Mouse (Mus musculus) neutrophil, adult 5-6 weeks (primary cell): ENCODE measurements around the gene Tpgs1. TPM values are rescaled to one million over a fixed set of nuclear protein-coding genes. Genes with fewer than 3 reads are reported as not detected.

Source experiments
- ATAC-seq: fragments of 151-379, 151-347 bp; 2 replicates; pipeline ENCODE4 v1.8.0; 2017; ENCODE audit warnings: mild to moderate bottlenecking, moderate TSS enrichment; ENCODE audit not compliant: insufficient number of reproducible peaks, poor library complexity, low FRiP score, severe bottlenecking; ENCODE audit errors: extremely low read depth
- total RNA-seq: library from RNA; stranded (forward); fragments of 200-1000 nt; gene quantifications from 2 replicates; pipeline ENCODE4 v1.2.3, GENCODE M21; 2017

The Tpgs1 gene
- total RNA-seq, 1 experiment from 2014 or later = 16.1 TPM

- ATAC-seq = no peak
Measured at GRCm38 (mm10) chr10:79665051-79665450, 4.1 kb upstream of the Tpgs1 start.

GRCm38 (mm10) chr10:79666493-79666892, 2.7 kb upstream of the Tpgs1 start:
- no peak for ATAC-seq

- ATAC-seq = no peak
Measured at GRCm38 (mm10) chr10:79668076-79668475, 1.1 kb upstream of the Tpgs1 start.

DNA sequence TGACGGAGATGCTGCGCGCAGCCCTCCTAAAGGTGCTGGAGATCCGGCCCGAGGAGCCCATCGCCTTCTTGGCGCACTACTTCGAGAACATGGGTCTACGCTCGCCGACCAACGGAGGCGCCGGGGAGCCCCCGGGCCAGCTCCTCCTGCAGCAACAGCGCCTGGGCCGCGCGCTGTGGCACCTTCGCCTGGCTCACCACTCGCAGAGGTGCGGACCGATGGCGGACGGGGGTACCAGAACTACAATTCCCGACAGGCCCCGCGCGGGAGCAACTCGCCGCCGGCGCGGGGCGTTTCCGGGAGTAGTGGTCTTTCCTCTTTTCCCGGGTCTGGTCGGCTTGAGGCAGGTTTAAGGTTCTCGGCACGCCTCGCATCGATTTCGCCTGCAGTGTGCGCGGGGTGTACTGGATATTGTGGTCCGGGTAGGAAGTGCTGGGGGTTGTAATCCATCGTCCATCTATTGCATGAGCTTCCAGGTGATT, 448 bp downstream of the Tpgs1 start:
- ATAC-seq = no peak

DNA sequence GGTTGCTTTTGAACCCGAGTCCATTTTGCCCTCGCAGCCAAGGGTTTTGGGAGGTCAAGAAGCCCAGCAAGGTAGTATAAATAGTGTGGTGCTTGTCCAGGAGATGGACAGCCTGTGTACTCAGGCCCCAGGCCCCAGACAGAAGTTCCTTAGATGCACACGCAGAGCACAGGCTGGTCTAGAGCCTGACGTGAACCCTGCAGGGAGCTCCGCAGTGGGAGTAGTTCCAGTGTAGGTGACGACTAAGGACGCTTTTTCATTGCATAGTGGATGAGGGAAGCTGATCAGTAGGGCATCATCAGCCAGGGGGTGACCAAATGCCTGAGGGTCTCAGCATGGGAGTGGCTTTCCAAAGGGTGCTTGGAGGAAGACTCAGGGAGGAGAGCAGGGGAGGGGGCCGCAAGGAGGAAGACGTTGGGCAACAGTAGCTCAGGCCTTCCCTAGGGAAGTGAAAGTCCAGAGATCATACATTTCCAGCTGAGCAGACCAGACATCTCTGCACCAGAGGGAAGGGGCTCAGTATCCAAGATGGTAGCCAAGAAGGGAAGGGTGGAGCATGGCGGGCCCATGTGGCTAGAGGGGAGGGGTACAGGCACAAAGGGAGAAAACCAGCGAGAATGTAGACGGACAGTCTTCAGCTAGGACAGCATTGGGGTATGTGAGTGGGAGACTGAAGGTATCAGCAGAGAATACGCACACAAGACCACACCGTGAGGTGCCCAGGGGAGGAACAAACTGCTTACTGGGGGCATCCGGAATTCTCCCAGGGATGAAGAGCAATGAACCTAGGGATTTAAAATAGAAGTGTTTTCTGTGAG, 1.1 kb downstream of the Tpgs1 start:
- no peak for ATAC-seq

DNA sequence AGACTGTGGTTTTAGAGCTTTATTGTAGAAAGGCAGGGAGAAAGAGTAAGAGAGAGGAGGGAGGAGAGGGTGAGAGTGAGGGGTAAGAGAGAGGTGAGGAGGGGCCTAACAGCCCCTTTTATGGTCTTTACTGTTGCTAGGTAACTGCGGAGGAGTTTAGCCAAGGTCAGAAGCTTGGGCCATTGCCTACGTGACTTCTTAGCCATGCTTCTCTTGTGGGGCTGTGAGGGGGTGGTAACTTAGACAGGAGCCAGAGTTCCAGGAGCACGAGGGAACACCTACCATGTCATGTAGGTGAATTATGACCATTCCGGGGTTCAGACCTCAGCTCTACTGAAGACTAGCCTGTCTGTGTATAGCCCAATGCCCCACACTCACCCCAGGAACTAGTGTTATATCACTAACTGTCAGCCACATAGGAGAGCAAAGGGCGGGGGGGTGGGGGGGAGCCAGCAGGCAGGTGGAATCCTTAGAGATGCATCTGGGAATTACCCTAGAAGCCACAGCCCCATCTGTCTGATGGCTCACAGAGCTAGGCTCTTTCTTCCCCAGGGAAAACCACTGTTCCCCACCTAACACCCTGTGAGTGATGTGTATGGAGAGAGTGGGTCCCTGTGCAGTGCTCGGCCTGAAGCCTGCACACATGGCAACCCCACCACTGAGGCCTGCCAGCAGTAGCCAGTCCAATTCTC, 2.4 kb downstream of the Tpgs1 start:
- no peak for ATAC-seq

DNA sequence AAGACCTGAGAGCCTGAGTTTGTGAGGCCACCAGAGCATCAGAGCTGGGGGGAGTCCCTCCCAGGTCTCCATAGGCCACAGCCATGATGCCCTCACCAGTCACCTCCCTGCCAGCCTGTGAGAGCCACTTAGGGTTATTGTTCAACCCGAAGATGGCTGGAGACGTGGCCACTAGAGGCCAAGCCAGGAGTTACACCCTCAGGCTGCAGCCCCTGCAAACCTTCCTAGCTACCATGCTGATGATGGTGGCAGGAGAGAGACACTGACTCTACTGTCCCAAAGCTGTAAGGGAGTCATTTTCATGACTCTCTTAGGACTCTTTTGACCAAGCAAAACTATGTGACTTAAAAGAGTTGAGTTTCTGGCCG, 2.9 kb downstream of the Tpgs1 start:
- ATAC-seq = no peak

DNA sequence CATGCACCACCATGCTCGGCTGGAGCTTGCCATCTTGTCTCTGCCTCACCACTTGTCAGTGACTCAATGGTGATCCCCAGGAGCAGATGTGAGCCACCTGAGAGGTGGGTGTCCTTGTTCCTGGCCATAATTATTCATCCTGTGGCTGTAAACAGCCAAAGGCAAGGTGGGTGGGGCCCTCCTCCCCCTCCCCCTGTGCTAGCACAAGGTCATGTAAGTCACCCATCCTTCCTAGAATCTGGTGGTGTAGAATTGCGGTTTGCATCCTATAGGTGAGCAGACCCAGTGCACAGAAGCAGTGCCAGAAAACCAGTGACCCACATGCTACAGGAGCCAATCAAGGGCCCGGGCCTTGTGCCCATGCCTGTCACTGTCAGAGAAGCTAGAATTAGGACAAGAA, 3.9 kb downstream of the Tpgs1 start:
- ATAC-seq = no peak

- ATAC-seq = no peak
Measured at GRCm38 (mm10) chr10:79675346-79676035, 6.3 kb downstream of the Tpgs1 start.

DNA sequence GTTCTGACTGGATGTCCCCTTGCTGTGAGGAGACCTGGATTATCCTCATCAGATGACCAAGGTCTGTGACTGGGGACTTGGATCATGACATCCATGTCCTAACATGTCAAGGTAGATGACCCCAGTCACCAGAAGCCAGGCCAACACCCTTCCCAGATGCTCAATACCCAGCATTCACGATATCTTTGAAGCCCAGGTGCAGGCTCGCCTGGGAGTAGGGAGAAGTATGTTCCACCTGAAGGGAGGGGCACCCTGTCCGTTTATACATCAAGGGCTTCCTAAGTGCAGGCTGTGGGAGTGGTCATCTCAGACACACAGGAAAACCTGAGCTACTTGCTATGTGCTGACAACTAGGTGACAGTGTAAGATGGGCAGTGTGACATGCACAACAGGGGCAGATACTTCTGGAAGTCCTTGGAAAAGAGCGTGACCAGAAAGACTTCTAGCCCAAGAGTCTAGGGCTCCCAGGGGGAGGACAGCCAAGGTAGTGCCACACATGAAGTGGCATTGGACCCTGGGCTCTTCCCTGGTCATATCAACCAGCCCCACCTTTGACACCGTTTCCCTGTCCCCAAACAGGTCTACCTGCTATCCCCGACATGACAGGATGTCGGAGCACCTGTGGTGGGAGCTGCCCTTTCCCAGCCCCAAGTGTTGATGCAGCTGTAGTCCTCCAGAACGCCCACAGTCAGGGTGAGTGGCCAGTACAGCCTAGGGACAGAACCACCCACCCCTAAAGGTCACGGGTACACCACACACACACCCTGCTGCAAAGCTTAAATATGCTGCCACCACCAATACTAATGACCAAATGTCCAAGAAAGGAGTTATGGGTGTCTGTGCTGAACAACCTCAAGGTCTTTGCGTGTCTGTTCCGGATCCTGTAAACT, 11.7 kb downstream of the Tpgs1 start:
- ATAC-seq = peak; percentile 0; the same call in 1 of the 2 replicates

DNA sequence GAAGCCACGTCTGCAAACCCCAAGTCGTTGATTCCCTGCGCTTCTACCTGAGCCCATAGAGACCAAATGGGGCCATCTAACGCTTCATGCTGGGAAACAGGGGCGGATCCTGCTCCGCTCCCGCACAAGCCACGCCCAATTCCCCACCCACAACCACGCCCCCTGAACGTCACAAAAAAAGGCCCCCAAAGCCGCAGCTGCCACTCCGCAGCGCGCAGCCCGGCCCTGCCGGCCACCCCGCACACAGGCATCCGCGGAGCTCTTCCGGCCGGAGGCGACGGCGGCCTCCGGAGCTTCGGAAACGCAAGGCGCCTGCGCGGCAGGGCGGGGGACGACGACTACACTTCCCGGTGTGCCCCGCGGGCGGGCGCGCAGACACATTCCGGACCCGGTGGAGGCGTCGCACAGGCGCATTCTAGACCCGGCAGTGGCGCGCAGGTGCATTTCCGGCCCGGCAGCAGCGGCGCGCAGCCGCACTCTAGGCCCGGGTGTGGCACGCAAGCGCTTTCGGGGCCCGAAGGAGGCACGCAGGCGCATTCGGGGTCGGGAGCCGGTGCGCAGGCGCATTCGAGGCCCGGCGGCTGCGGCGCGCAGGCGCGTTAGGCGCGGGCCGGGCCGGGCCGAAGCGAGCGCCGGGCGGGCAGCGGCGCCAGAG, 12.5 kb downstream of the Tpgs1 start, which contains the start of gene Cdc34:
Gene Cdc34 (plus strand): TSS at position 605 of the 655 bp plus-strand sequence.
- ATAC-seq = peak; percentile 84

- ATAC-seq = no peak
Measured at GRCm38 (mm10) chr10:79682551-79682915, 13.4 kb downstream of the Tpgs1 start.

DNA sequence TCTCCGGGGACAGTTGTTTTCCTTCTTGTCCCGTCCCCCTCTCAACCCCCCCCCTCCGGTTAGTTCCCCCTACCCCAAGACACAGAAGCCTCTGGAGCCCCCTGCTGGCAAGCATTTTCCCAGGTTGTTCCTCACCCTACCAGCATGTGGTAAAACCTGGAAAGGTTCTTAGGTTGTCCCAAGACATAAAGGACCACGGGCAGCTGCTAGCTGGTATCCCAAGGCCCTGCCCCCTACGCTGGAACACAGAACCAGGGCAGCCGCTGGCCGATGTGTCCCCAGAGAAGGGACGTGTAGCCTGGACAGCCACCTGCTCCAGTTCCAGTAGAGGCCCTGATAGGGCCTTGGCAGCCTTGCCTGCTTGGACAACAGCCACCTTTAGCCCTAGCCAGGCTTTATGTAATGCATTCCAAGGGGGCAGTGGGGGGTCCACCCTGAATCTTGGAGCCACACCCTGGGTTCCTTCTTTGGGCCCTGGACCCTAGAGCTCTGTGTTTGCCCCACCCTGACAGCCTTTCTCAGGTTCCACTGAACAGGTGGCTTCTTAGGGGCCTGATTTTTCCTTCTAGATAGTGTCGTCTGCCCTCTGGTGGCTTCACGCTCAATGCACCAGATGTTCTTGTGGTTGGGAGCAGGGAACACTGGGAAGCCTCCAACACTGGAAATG, 13.9 kb downstream of the Tpgs1 start:
- ATAC-seq = no peak

DNA sequence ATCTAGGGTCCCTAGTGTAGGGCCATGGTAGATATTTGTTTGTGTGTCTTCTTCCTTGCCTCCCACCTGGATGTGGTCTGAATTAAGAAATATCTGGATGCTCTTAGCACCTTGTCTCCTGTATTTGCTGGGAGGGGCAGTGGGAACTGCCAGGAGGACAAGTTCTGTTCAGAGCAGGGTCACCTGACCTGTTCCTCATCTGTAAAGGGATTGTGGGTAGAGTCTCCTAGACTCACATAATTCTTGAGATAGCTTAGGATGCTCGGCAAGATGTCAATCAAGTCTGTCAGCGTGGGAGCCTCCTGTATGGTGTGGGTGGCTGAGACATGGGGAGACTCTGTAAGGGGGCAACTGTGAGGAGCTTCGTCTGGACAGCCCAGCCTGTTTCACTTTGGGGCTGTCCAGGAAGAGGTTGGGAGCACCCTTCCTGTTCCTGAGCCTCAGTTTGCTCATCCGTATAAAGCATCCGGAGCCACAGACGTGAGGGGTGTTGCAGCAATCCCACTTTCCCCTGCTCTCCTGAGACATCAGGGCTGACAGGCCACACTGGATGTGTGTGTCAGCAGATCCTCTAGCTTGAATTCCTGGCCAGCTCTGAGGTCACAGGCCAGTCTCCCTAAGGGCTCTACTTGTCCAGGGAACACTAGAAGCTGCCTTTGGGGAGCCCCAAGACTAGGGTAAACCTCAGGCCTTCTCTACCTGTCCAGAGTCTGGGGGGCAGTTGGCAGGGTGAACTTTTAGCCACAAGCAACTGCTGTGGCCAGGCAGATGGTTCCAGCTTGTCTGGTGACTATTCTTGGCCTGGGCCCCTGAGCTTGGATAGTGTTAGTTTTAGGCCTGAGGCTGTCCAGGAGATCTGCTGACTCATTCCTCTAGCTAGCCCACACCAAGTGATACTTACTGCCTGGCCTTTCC, 14.8 kb downstream of the Tpgs1 start:
- no peak for ATAC-seq

DNA sequence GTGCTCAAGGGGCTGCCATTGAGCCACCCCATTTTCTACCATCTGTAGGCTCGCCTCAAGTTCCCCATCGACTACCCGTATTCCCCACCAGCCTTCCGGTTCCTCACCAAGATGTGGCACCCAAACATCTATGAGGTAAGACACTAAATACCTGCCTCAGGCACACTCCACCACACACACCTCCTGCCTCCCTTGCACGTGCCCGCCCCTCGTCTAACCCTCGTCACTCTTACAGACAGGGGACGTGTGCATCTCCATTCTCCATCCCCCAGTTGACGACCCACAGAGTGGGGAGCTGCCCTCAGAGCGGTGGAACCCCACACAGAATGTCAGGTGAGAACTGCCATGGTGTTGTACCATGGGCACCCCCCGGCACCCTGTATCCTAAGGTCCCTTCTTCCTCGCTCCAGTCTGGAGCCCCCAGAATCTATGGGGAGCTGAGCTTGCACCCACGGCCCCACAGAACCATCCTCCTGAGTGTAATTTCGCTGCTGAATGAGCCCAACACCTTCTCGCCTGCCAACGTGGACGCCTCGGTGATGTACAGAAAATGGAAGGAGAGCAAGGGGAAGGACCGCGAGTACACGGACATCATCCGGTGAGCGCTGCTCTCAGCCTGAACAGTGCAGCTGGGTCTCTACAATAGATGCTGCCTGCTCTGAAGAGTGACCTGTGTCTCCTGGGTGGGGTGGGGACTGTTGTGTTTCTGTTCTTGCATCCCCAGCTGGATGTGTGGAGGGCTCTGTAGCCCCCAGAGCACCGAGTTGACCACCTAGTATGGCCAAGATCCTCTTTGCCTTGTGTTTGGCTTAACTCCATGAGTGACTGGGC, 15.8 kb downstream of the Tpgs1 start:
- ATAC-seq = no peak

DNA sequence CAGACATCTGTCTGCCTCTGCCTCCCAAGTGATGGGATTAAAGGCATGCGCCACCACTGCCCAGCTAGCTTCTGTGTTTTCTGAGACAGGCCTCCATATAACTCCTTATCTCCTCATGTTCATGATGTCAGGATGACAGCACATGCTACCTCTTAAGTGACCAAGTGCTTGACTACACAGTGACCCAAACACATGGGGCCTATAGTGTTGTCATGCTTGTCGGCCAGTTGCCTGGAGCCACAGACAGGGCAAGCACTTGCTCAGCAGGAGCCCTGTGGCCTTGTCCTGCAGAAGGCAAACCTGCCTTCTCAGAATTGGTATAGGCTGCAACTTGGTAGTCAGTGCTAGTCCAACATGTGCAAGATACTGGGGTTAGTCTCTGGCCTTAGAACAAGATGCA, 17.1 kb downstream of the Tpgs1 start:
- no peak for ATAC-seq
